Mouse (Mus musculus) A20 (cell line): ENCODE results near the gene Kif3c.

ENCODE experiments used
- DNase-seq: peaks from one replicate; pipeline ENCODE4 v3.0.0-alpha.2; 2011; ENCODE audit warnings: low read depth, low spot score

Gene Kif3c

GRCm38 (mm10) chr12:3364508-3365448 lies at the start of gene Kif3c:
Kif3c (plus strand) TSS chr12:3365132.
- DNase-seq: peak; percentile 89

GRCm38 (mm10) chr12:3316083-3316482 lies 48.8 kb upstream of the Kif3c start:
- no peak for DNase-seq

GRCm38 (mm10) chr12:3316937-3317336 lies 48.0 kb upstream of the Kif3c start:
- DNase-seq: no peak

GRCm38 (mm10) chr12:3319377-3319776 lies 45.6 kb upstream of the Kif3c start:
- no peak for DNase-seq

GRCm38 (mm10) chr12:3323241-3323640 lies 41.7 kb upstream of the Kif3c start:
- no peak for DNase-seq

- no peak for DNase-seq
Measured at GRCm38 (mm10) chr12:3325232-3325631, 39.7 kb upstream of the Kif3c start.

- DNase-seq: no peak
Measured at GRCm38 (mm10) chr12:3329677-3330076, 35.3 kb upstream of the Kif3c start.

GRCm38 (mm10) chr12:3338931-3339330 lies 26.0 kb upstream of the Kif3c start:
- peak; percentile 95 for DNase-seq

GRCm38 (mm10) chr12:3344155-3344554 lies 20.8 kb upstream of the Kif3c start:
- peak; percentile 43 for DNase-seq

GRCm38 (mm10) chr12:3345038-3345437 lies 19.9 kb upstream of the Kif3c start:
- DNase-seq: no peak

GRCm38 (mm10) chr12:3347682-3348081 lies 17.2 kb upstream of the Kif3c start:
- peak; percentile 16 for DNase-seq

- peak; percentile 73 for DNase-seq
Measured at GRCm38 (mm10) chr12:3349387-3349786, 15.5 kb upstream of the Kif3c start.

- peak; percentile 41 for DNase-seq
Measured at GRCm38 (mm10) chr12:3350136-3350535, 14.8 kb upstream of the Kif3c start.

GRCm38 (mm10) chr12:3352216-3352615 lies 12.7 kb upstream of the Kif3c start:
- no peak for DNase-seq

- peak; percentile 86 for DNase-seq
Measured at GRCm38 (mm10) chr12:3355068-3355467, 9.9 kb upstream of the Kif3c start.

GRCm38 (mm10) chr12:3356824-3357223 lies 8.1 kb upstream of the Kif3c start:
- DNase-seq: peak; percentile 16

GRCm38 (mm10) chr12:3359302-3359701 lies 5.6 kb upstream of the Kif3c start:
- peak; percentile 90 for DNase-seq

- peak; percentile 84 for DNase-seq
Measured at GRCm38 (mm10) chr12:3360043-3360442, 4.9 kb upstream of the Kif3c start.

GRCm38 (mm10) chr12:3364076-3364475 lies 856 bp upstream of the Kif3c start:
- no peak for DNase-seq

GRCm38 (mm10) chr12:3365449-3366189 lies 687 bp downstream of the Kif3c start:
- DNase-seq: peak; percentile 41

GRCm38 (mm10) chr12:3366190-3366956 lies 1.4 kb downstream of the Kif3c start:
- DNase-seq: no peak

- DNase-seq: no peak
Measured at GRCm38 (mm10) chr12:3366957-3367260, 2.0 kb downstream of the Kif3c start.
